23 mouse cellular contexts compared by ENCODE assay signal in genomic region chr10:121550334-121550733, GRCm38 (mm10). TPM values are rescaled to one million over a fixed set of nuclear protein-coding genes. Genes with fewer than 3 reads are reported as not detected.
DNase-seq lines count a peak whose midpoint lies in the region; ATAC-seq and TF ChIP-seq lines count a peak whose summit lies in the region.
"Had no signal": no experiment of that assay in that cellular context is flagged by ENCODE, and none has a peak within 500 bp of the region (broad histone marks: within the 10 kb centered on the region; RNA-seq: fewer than 3 reads in every experiment).

No protein-coding gene starts in this region.

- no peaks in the 10 kb centered on the region for H3K9me3 ChIP-seq in CH12.LX (replicated peaks; ENCODE audit: low read length)
- no peaks in the 10 kb centered on the region for H3K9me3 ChIP-seq in liver, embryonic 11.5 days (ENCODE audit: control insufficient read depth, low read length)
- H3K9me3 ChIP-seq: embryonic facial prominence, embryonic 12.5 days; forebrain, embryonic 13.5 days; forebrain, embryonic 15.5 days; G1E had no signal

- TF ChIP-seq EP300 in CH12.LX (IDR thresholded peaks at IDR 0.05; ENCODE audit: low read length) = no peak

- TF ChIP-seq RAD21 in CH12.LX (IDR thresholded peaks at IDR 0.05; ENCODE audit: low read depth, low read length) = no peak

- WGBS in liver, embryonic 11.5 days = 91% methylated on average over 9 of the region's 9 CpGs

- no peaks in the 10 kb centered on the region for H3K27me3 ChIP-seq in CH12.LX (replicated peaks)
- H3K27me3 ChIP-seq in liver, embryonic 11.5 days (replicated peaks; ENCODE audit: control insufficient read depth, insufficient read depth, low read length) = no peaks in the 10 kb centered on the region
- H3K27me3 ChIP-seq: embryonic facial prominence, embryonic 12.5 days; forebrain, embryonic 13.5 days; forebrain, embryonic 15.5 days; Patski had no signal

- DNase-seq in frontal cortex, postnatal 10 days (ENCODE audit: low spot score in 2 of 2) = no peak
- DNase-seq in CH12.LX (ENCODE audit: extremely low read depth) = peak; percentile 35
- DNase-seq in brain, adult 2 months (ENCODE audit: low read depth, low spot score) = peak; percentile 50
- no peak for DNase-seq in liver, embryonic 11.5 days (ENCODE audit: low spot score)
- no peak for DNase-seq in lung, postnatal 10 days
- DNase-seq: adrenal gland, adult 8-10 months; adrenal gland, postnatal 14 days; adrenal gland, postnatal 36 days; cerebellum, adult 11 months; cerebellum, adult 18-20 months; cerebellum, adult 8-10 months; cerebellum, adult 9-11 months; cerebellum, postnatal 14 days; cerebellum, postnatal 36 days; embryo, embryonic 11 days; forebrain, postnatal 0 days had no signal

- TF ChIP-seq CTCF in CH12.LX (conservative IDR thresholded peaks at IDR 0.05 in 1 of 2, IDR thresholded peaks at IDR 0.05 in 1 of 2; ENCODE audit: low read depth in 2 of 2, low read length in 2 of 2) = no peak

- H3K79me2 ChIP-seq in CH12.LX (replicated peaks; ENCODE audit: control insufficient read depth, extremely low read depth, insufficient read depth, poor library complexity, severe bottlenecking) = no peaks in the 10 kb centered on the region

- no peak overlapping the region for H3K9ac ChIP-seq in CH12.LX (ENCODE audit: insufficient read depth, low read depth)
- H3K9ac ChIP-seq in liver, embryonic 11.5 days (ENCODE audit: low read depth, low read length) = no peak overlapping the region
- H3K9ac ChIP-seq: embryonic facial prominence, embryonic 12.5 days; forebrain, embryonic 13.5 days; forebrain, embryonic 15.5 days; forebrain, postnatal 0 days had no signal

- dilution Hi-C loops in CH12.LX (cut with MboI; ENCODE audit: extremely low pct_ligation_motif_present, extremely low pct_unique_long_range_greater_than_20kb, low sequenced_read_pairs) = no loop called here

- peak; percentile 58 for ATAC-seq in frontal cortex, adult (ENCODE audit: low TSS enrichment)
- no peak for ATAC-seq in liver, embryonic 11.5 days (replicated peaks; ENCODE audit: low FRiP score)
- ATAC-seq: activated CD4-positive, CD25-positive, alpha-beta regulatory T cell, adult 4 months; forebrain, embryonic 13.5 days; forebrain, embryonic 15.5 days; forebrain, postnatal 0 days; Patski had no signal

- H3K4me2 ChIP-seq in CH12.LX (ENCODE audit: insufficient read depth, low read depth, poor library complexity, severe bottlenecking) = no peak overlapping the region
- H3K4me2 ChIP-seq in liver, embryonic 11.5 days = no peak overlapping the region
- H3K4me2 ChIP-seq: embryonic facial prominence, embryonic 12.5 days; forebrain, embryonic 13.5 days; forebrain, embryonic 15.5 days had no signal

- H3K4me3 ChIP-seq in CH12.LX (replicated peaks in 1 of 3; ENCODE audit: low read depth in 2 of 3, low read length in 2 of 3, poor library complexity in 1 of 3) = no peak overlapping the region
- no peak overlapping the region for H3K4me3 ChIP-seq in liver, embryonic 11.5 days (ENCODE audit: low read depth, low read length)
- H3K4me3 ChIP-seq: embryonic facial prominence, embryonic 12.5 days; forebrain, embryonic 13.5 days; forebrain, embryonic 15.5 days had no signal

- no peak overlapping the region for H3K27ac ChIP-seq in CH12.LX (ENCODE audit: insufficient read depth, low read depth)
- H3K27ac ChIP-seq in liver, embryonic 11.5 days (ENCODE audit: low read depth, low read length) = no peak overlapping the region
- H3K27ac ChIP-seq: embryonic facial prominence, embryonic 12.5 days; forebrain, embryonic 13.5 days; forebrain, embryonic 15.5 days had no signal

- peaks cover 0 to 24% of the 10 kb centered on the region in 2 experiments; a peak in 2 of 4 replicates for H3K4me1 ChIP-seq in CH12.LX (ENCODE audit: control insufficient read depth in 1 of 2, insufficient read depth in 2 of 2)
- no peaks in the 10 kb centered on the region for H3K4me1 ChIP-seq in liver, embryonic 11.5 days (replicated peaks; ENCODE audit: control insufficient read depth, insufficient read depth, low read length)
- H3K4me1 ChIP-seq: embryonic facial prominence, embryonic 12.5 days; forebrain, embryonic 13.5 days; forebrain, embryonic 15.5 days had no signal

- TF ChIP-seq POLR2A in CH12.LX (IDR thresholded peaks at IDR 0.05; ENCODE audit: low read depth, low read length) = no peak

- H3K36me3 ChIP-seq in CH12.LX (replicated peaks in 1 of 2; ENCODE audit: control insufficient read depth in 1 of 2, insufficient read depth in 1 of 2, low read length in 1 of 2) = peaks cover 70 to 95% of the 10 kb centered on the region in 2 experiments
- peaks cover 43% of the 10 kb centered on the region for H3K36me3 ChIP-seq in liver, embryonic 11.5 days (ENCODE audit: control insufficient read depth, insufficient read depth, low read length)

- in situ Hi-C loops in CH12.LX (cut with MboI; ENCODE audit: low pct_ligation_motif_present, low pct_unique_long_range_greater_than_20kb, low sequenced_read_pairs) = no loop called here

TF ChIP-seq in CH12.LX, 34 proteins besides CTCF, POLR2A, EP300 and RAD21:
- TF ChIP-seq ZNF384 (IDR thresholded peaks at IDR 0.05; ENCODE audit: low read depth, low read length) (no peak), USF2 (conservative IDR thresholded peaks at IDR 0.05; ENCODE audit: low read depth, low read length) (no peak), TBP (conservative IDR thresholded peaks at IDR 0.05; ENCODE audit: low read depth, low read length) (no peak), BHLHE40 (IDR thresholded peaks at IDR 0.05; ENCODE audit: low read depth, low read length) (no peak), JUND (conservative IDR thresholded peaks at IDR 0.05; ENCODE audit: low read depth, low read length) (no peak), KAT2A (IDR thresholded peaks at IDR 0.05; ENCODE audit: insufficient replicate concordance, low read length) (no peak), ZMIZ1 (IDR thresholded peaks at IDR 0.05; ENCODE audit: low read depth, low read length) (no peak), SIN3A (IDR thresholded peaks at IDR 0.05; ENCODE audit: low read length) (no peak), CHD2 (IDR thresholded peaks at IDR 0.05; ENCODE audit: low read length) (no peak), ZC3H11A (IDR thresholded peaks at IDR 0.05; ENCODE audit: low read depth, low read length) (no peak), RCOR1 (conservative IDR thresholded peaks at IDR 0.05; ENCODE audit: low read depth, low read length) (no peak), MAZ (IDR thresholded peaks at IDR 0.05; ENCODE audit: low read depth, low read length) (no peak), POLR2AphosphoS2 (IDR thresholded peaks at IDR 0.05; ENCODE audit: low read depth, low read length) (no peak), TCF12 (IDR thresholded peaks at IDR 0.05; ENCODE audit: low read depth, low read length) (no peak), ZKSCAN1 (IDR thresholded peaks at IDR 0.05; ENCODE audit: borderline replicate concordance, low read depth, low read length) (no peak), MAX (IDR thresholded peaks at IDR 0.05; ENCODE audit: low read length) (no peak), MYC (IDR thresholded peaks at IDR 0.05; ENCODE audit: low read depth, low read length) (no peak), MAFK (IDR thresholded peaks at IDR 0.05; ENCODE audit: insufficient replicate concordance, low read length) (no peak)
TF ChIP-seq in CH12.LX: peak in this region for 0.

RNA-seq across cellular contexts. Expression of gene Tbk1, which starts 36.3 kb away (rescaled TPM):
- total RNA-seq in CH12.LX (2012; rRNA removed) (29.5 and 32.4 TPM in 2 replicates), CH12.LX (2014; rRNA removed) (46.0 and 49.5 TPM in 2 replicates)
- polyA plus RNA-seq in CH12.LX (2012; ENCODE audit: insufficient read length, low read depth) = 44.0 and 45.6 TPM in 2 replicates
- 32.0 and 32.1 TPM in 2 replicates for polyA plus RNA-seq in liver, embryonic 11.5 days (2014; fragmentation: Nextera tagmentation; extraction: Ambion mirVana)

Comparison
In these comparisons a context has a peak if more than half of its experiments do, and no peak if none do; other contexts are left out.
1. DNase-seq: peak in CH12.LX (single experiment) and brain, adult 2 months (single experiment); none in frontal cortex, postnatal 10 days (0 of 2), liver, embryonic 11.5 days (single experiment) and lung, postnatal 10 days (single experiment).